Comparison of ENCODE assay signal across 8 mouse cellular contexts in the genomic region with DNA sequence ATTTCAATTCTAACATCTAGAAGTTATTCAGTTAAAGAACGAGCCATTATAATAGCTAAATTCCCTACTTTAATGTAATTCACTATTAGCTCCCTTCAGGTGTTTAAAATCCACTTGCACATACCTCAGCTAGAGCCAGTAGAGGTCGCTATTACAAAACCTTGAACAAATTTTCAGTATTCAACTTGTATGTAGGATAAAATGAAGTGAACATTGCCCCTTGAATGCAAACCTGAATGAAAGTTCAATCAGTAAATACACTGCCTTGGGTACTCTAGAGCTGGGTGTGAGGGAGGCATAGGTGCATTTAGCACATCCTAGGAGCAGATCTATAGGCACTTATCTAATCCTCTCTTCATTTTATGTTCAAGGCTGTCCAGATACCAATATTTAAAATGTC. TPM values are rescaled to one million over a fixed set of nuclear protein-coding genes. Genes with fewer than 3 reads are reported as not detected.
DNase-seq lines count a peak whose midpoint lies in the region; ATAC-seq lines count a peak whose summit lies in the region.

No protein-coding gene starts in this region.

- DNase-seq in cerebellum, adult 11 months: peak; percentile 14
- no peak for DNase-seq in cerebellum, postnatal 4 days (ENCODE audit: low spot score in 2 of 2)
- peak; percentile 24 for DNase-seq in layer of hippocampus, adult 11-12 months (ENCODE audit: low spot score)
- no peak for DNase-seq in layer of hippocampus, adult 8-10 months (ENCODE audit: low spot score in 2 of 2)
- peak; percentile 46 for DNase-seq in T-cell, adult 2 months (ENCODE audit: low spot score)
- peak; percentile 73 for DNase-seq in retina, postnatal 1 day
- DNase-seq in adrenal gland, postnatal 14 days: no peak

- ATAC-seq in inflammation-experienced regulatory T-cells, adult 6 months: peak; percentile 79

RNA-seq across cellular contexts. Expression of gene Sos1, which starts 24.6 kb away (rescaled TPM):
- total RNA-seq in layer of hippocampus, adult 8-10 months (2022): 10 to 100 TPM; 32.0 to 39.6 (median 37.8) TPM
- 1 to 10 TPM; 4.4 to 5.7 (median 5.6) TPM for polyA plus RNA-seq in inflammation-experienced regulatory T-cells, adult 6 months (2017; shearing (Covaris generic))
- 24.3 and 24.5 TPM in 2 replicates for total RNA-seq in adrenal gland, postnatal 14 days (2021)

Comparison
In these comparisons a context has a peak if more than half of its experiments do, and no peak if none do; other contexts are left out.
1. DNase-seq: peak in cerebellum, adult 11 months (single experiment), layer of hippocampus, adult 11-12 months (single experiment), T-cell, adult 2 months (single experiment) and retina, postnatal 1 day (single experiment); none in cerebellum, postnatal 4 days (0 of 2), layer of hippocampus, adult 8-10 months (0 of 2) and adrenal gland, postnatal 14 days (single experiment).